Mouse (Mus musculus) hindbrain, embryonic 10.5 days (tissue): ENCODE measurements at regions not wholly inside any gene's neighbourhood (a gene's known extent, or its start where the extent isn't known, plus 50 kb on each side); places are given as distances from the start of the nearest gene placed in this dataset.
A peak's percentile ranks its signal among the peaks of the same experiment; 100 is the strongest.

ENCODE experiments used
- DNase-seq: peaks from one replicate; pipeline ENCODE4 v3.0.0-alpha.2; 2017; ENCODE audit warnings: low spot score
- H3K27ac ChIP-seq: fragments of 300-500 bp; sonication (generic); 2 replicates; pipeline ENCODE4 v1.5.1; 2016; ENCODE audit warnings: mild to moderate bottlenecking, moderate library complexity
- H3K27me3 ChIP-seq: fragments of 300-500 bp; sonication (generic); 2 replicates; pipeline ENCODE4 v1.6.1; 2016; ENCODE audit warnings: mild to moderate bottlenecking; ENCODE audit not compliant: poor library complexity, insufficient read depth, severe bottlenecking
- H3K36me3 ChIP-seq: fragments of 300-500 bp; sonication (generic); 2 replicates; pipeline ENCODE4 v1.6.1; 2016; ENCODE audit warnings: mild to moderate bottlenecking, moderate library complexity
- H3K4me1 ChIP-seq: fragments of 300-500 bp; sonication (generic); replicated peaks from 2 replicates; pipeline ENCODE4 v1.6.1; 2016; ENCODE audit warnings: mild to moderate bottlenecking
- H3K4me3 ChIP-seq: fragments of 300-500 bp; sonication (generic); 2 replicates; pipeline ENCODE4 v1.5.1; 2016; ENCODE audit warnings: mild to moderate bottlenecking, moderate library complexity
- H3K9me3 ChIP-seq: fragments of 300-500 bp; sonication (generic); 2 replicates; pipeline ENCODE4 v1.6.1; 2016; ENCODE audit warnings: mild to moderate bottlenecking, moderate library complexity
- WGBS: fragments of 180-500 bp; shearing (Covaris S2); methylation state at CpG from one replicate; pipeline ENCODE4 v1.1.7; 2016; 5-methylcytosine and 5-hydroxymethylcytosine counted together

DNA sequence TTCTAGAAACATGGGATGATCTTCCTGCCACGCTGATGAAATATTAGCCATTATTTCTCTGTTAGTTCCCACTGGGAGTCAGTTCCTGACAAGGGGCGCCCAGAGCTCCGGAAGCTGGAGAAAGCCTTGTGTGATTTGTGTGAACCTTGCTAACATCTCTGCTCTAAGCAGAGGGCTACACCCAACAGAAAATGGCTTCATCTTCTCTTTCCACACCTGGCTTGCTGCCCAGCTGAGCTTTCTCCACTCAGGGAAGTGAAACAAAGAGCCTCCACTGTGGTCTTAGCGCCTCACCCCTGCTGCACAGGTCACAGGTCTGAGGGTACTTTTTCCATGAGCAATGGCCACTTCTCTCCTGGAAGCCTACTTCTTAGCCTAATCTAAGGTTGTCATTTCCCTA is 285.2 kb downstream of the Rps24 start:
- no peak overlapping the region for H3K4me3 ChIP-seq
- peaks cover 43% of the 10 kb centered on the region for H3K4me1 ChIP-seq
- H3K27ac ChIP-seq = peak overlapping the region; percentile 88
- WGBS = 81% methylated on average over 4 of the region's 4 CpGs
- no peak for DNase-seq
- no peaks in the 10 kb centered on the region for H3K27me3 ChIP-seq
- no peaks in the 10 kb centered on the region for H3K36me3 ChIP-seq
- H3K9me3 ChIP-seq = no peaks in the 10 kb centered on the region

DNA sequence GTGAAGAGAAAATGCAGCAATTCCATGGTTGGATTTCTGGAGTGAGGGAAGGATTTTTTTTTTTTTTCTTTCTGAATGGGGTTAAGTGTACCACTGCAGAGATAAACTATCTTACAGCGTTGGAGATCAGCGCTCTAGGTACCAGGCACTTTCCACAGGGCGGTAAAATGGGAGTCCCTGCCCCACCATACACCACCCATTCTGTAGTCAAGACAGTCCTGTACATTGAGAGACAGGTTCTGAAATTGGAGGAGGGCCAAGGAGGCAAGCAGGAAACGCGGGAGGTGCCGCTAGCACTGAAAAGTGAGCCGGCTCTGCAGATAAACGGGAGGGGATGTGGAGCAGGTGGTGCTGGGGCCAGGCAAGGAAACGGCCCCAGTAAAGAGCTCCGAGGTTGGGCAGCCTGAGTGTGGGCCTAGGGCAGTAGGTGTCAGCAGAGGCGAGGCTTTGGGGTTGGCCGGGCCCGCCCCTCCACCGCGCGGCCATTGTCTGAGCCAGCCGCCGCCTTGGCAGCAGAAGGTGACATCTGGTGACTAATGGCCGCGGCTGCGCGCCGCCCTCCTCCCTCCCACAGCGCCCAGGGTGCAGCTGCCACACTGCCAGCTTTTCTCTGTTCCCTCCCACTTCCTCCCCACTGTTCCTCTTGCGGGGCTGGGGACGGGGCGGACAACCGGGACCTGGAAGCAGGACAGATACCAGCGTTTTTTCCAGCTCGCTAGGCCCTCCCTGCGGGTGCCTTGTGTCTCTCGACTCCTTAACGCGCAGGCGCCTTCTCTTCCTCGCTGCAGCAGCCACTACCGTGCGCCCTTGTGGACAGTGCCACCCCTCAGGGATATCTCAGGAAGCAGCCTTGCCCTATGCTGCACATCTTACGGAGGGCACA is 292.1 kb downstream of the Rps24 start:
- H3K27ac ChIP-seq = peak overlapping the region; percentile 96
- WGBS = 2% methylated on average over 39 of the region's 39 CpGs
- H3K4me3 ChIP-seq = peak overlapping the region; percentile 51
- H3K36me3 ChIP-seq = no peaks in the 10 kb centered on the region
- H3K27me3 ChIP-seq = peaks cover 11% of the 10 kb centered on the region; the same call in 1 of the 2 replicates
- no peaks in the 10 kb centered on the region for H3K9me3 ChIP-seq
- peak; percentile 93 for DNase-seq
- H3K4me1 ChIP-seq = peaks cover 37% of the 10 kb centered on the region

DNA sequence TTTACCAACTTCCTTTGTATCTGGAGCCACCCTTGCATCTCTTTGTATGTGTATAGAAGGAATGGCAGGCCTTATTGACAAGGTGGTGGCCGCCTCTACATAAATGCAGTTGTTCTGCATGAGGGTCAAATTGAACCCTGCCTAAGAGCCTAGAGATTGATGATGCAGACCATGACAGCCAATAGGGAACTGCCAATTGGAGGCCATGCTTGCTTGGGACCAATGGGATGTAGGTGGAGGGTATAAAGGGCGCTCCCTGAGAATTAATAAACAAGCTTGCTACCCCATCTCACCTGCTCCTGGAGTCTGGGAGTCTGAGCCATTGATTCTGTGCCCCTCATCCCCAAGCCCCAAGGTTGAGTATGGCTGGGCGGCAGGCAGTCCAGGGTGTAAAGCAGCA is 294.7 kb downstream of the Rps24 start:
- H3K27me3 ChIP-seq = peaks cover 11% of the 10 kb centered on the region; the same call in 1 of the 2 replicates
- H3K36me3 ChIP-seq = no peaks in the 10 kb centered on the region
- peaks cover 39% of the 10 kb centered on the region for H3K4me1 ChIP-seq
- no peak for DNase-seq
- H3K27ac ChIP-seq = 0 out of 2 replicates have a peak overlapping the region, but pooled peaks have one; percentile 6
- no peak overlapping the region for H3K4me3 ChIP-seq
- WGBS = 77% methylated on average over 3 of the region's 3 CpGs
- H3K9me3 ChIP-seq = no peaks in the 10 kb centered on the region

DNA sequence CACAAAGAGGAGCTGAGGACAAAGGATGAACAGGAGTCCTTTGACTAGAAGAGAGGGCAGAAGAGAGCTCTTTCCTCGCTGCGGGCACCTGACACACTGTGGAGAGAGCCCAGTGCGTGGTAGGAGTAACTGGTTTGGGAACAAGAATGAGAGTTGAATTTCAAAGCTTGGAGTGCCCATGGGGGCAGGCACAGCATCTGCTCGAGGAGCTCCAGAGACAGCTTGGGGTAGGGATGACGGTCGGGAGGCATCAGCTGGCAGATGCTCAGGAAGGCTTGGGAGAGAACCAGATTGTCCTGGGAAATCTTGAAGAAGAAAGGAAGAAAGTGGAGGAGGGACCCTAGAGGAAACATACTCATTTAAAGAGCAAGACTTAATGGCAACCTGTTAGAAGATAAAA is 297.0 kb downstream of the Rps24 start:
- peaks cover 26% of the 10 kb centered on the region for H3K4me1 ChIP-seq
- H3K36me3 ChIP-seq = no peaks in the 10 kb centered on the region
- no peaks in the 10 kb centered on the region for H3K9me3 ChIP-seq
- no peak overlapping the region for H3K4me3 ChIP-seq
- no peak for DNase-seq
- H3K27ac ChIP-seq = peak overlapping the region; percentile 65
- H3K27me3 ChIP-seq = peaks cover 5% of the 10 kb centered on the region; the same call in 1 of the 2 replicates
- WGBS = 64% methylated on average over 6 of the region's 6 CpGs

DNA sequence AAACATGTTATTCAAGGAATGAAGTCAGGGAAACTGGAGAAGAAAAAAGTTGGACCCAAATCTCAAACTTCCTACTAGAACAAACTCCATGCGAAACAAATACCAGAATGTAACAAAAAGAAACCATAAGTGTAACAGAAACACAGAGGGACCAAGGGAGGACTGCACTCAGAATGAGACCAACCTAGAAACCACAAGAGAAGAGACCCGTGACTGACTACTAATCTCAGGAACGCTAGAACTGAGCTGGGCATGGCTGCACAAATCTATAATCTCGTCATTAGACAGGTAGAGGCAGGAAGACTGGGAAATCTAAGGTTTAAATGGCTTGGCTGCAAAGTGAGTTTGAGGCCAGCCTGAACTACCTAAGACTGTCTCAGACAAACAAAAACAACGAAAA is 298.5 kb downstream of the Rps24 start:
- 87% methylated on average over 5 of the region's 5 CpGs for WGBS
- no peaks in the 10 kb centered on the region for H3K9me3 ChIP-seq

DNA sequence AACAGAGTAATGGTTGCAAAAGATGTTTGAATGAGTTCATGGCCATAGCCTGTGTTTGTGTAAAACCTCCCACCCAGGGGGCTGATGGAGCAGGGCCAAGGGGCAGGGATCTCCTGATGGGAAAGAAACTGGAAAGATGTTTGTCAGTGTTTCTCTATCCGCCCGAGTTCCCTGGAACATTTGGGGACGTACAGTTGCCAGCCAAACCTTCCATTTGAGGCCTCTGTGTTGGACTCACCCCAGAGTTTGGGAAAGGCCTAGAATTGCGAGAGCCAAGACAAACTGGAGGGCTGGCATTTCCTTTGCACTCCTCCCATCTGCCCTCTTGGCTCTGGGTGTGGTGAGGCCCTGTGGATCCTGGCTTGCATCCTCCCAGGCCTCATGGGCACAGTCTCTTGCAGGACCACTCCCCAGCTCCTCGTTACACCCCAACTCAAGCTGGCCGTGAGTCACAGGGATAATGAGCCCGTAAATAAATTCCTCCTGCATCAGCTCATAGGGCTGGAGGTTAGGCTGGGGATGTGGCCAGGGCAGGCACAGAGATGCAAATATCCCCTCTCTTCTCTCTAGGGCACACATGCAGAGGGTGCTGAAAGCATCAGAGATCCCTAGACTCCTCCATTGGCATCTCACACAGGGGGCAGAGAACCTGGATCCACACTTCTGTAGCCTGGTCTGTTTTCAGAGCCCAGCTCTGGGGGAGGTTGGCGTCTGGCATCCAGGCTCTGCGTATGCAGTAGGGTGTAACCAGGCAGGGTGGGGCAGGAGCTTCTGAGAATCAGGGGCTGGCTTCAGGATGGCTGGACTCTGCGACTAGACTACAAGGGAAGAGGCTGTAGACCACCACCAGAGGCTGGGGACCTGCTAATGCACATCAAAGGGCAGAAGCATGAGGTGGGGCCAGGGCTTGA is 306.7 kb downstream of the Rps24 start:
- H3K36me3 ChIP-seq = no peaks in the 10 kb centered on the region
- peaks cover 4% of the 10 kb centered on the region; the same call in 1 of the 2 replicates for H3K27me3 ChIP-seq
- 60% methylated on average over 10 of the region's 10 CpGs for whole genome bisulfite sequencing
- peaks cover 14% of the 10 kb centered on the region for H3K4me1 ChIP-seq
- peaks cover 6% of the 10 kb centered on the region for H3K9me3 ChIP-seq
- no peak for DNase-seq
- H3K4me3 ChIP-seq = no peak overlapping the region
- peak overlapping the region; percentile 66 for H3K27ac ChIP-seq

More for the DNA sequence above, 298.5 kb downstream of the Rps24 start:
- Histone ChIP-seq H3K27me3 (0 out of 2 replicates have a peak, but pooled peaks cover under 1% of the 10 kb centered on the region), H3K27ac (no peak overlapping the region), H3K4me3 (no peak overlapping the region), H3K36me3 (no peaks in the 10 kb centered on the region), H3K4me1 (peaks cover 10% of the 10 kb centered on the region)
- DNase-seq = no peak

DNA sequence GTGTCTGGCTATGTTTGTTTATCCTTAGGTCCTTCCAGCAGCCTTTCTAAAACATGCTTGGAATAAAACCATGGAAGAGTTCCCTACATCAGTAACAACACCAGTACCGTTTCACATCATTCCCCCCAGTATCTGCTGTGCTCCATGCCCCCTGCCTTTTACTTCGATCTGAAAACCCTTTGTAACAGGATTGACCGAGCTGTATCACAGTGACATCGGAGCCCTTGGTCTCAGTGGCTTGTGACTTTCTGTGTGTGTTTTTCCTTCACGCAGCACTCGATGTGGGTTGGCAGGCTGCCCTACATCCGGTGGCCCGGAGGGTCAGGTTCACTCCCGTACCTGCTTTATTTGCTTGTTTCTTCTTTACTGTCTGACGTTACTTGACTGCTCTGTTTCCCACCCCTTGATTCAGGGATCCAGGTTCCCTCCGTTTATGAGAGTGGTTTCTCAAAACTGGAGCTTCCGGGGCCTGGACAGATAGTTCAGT is 307.5 kb downstream of the Rps24 start:
- WGBS = 76% methylated on average over 12 of the region's 12 CpGs
- H3K27ac ChIP-seq = peak overlapping the region; percentile 66
- peaks cover 6% of the 10 kb centered on the region for H3K9me3 ChIP-seq
- DNase-seq = no peak
- no peak overlapping the region for H3K4me3 ChIP-seq
- no peaks in the 10 kb centered on the region for H3K36me3 ChIP-seq
- peaks cover 14% of the 10 kb centered on the region for H3K4me1 ChIP-seq
- H3K27me3 ChIP-seq = peaks cover 4% of the 10 kb centered on the region; the same call in 1 of the 2 replicates

DNA sequence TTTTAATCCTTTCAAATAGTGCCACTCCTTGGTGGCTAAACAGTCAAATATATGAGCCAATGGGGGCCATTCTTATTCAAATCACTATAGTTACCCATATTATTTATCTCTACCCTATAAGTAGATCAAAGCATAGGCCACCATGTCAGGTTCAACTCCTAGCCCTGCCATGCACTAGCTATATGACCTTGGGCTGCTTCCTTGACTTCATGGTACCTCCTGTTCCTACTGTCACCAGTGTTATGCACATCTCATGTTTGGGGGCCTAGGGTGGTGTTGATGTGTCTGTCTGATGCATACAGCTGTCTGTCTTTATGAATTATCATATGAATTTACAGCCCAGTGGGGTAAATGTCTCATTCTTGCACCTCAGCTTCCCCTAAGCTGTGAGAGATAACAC is 310.6 kb downstream of the Rps24 start:
- Histone ChIP-seq H3K9me3 (peaks cover 6% of the 10 kb centered on the region), H3K27ac (no peak overlapping the region), H3K36me3 (no peaks in the 10 kb centered on the region), H3K27me3 (peaks cover 4% of the 10 kb centered on the region; the same call in 1 of the 2 replicates), H3K4me1 (peaks cover 14% of the 10 kb centered on the region), H3K4me3 (no peak overlapping the region)
- no peak for DNase-seq

DNA sequence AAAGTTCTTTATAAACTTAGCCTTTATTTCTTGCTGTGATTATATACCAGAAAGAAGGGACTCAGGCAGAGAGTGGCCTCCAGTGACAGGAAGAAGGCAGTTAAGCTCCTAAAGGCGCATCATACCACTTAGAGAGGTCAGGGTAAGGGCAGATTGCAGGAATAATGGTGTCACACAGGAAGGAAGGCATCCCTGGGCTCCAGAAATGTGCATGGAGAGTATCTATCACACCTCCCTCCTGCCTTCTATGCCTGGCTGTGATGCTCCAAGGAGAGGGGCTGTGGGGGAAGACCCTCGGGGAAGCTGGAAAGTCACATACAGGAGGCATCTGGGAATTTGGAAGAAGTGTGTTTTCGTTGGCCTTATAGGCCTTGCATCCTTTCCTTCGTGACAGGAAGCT is 311.1 kb downstream of the Rps24 start:
- Histone ChIP-seq H3K27me3 (peaks cover 4% of the 10 kb centered on the region; the same call in 1 of the 2 replicates), H3K4me1 (peaks cover 14% of the 10 kb centered on the region), H3K27ac (no peak overlapping the region), H3K9me3 (peaks cover 6% of the 10 kb centered on the region), H3K36me3 (no peaks in the 10 kb centered on the region), H3K4me3 (no peak overlapping the region)
- 79% methylated on average over 4 of the region's 4 CpGs for WGBS
- DNase-seq = no peak

DNA sequence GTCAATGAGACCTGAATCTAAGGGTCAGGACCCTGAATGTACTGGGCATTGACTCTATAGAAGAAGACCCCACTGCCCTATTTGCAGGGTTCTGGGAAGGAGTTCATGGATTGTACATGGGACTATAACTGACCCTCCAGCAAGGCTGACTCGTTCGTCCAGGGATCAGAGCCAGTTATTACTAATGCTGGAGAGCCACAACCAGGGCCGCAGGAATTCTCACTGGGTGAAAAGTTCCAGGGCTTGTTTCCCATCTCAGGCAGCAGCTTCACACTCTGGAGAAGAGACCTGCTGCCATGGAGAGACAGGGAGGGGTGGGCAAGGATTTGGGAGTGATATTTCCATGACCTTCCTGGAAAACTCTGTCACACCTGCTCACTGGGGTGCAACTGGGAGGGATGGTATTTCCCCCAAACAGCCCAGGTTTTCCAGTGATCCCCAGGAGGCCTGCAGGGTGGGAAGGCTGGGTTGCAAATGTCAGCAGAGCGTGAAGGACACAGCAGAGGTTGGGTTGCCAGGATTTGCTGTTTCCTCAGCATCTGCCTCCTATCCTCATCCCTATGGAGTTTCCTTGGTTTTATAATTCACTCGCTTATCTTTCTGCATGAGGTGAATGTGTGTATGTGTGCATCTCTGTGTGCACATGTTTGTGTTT is 316.2 kb downstream of the Rps24 start:
- no peak for DNase-seq
- Histone ChIP-seq H3K4me1 (peaks cover 16% of the 10 kb centered on the region), H3K36me3 (no peaks in the 10 kb centered on the region), H3K9me3 (no peaks in the 10 kb centered on the region), H3K4me3 (no peak overlapping the region), H3K27ac (0 out of 2 replicates have a peak overlapping the region, but pooled peaks have one; percentile 29), H3K27me3 (peaks cover 16% of the 10 kb centered on the region)
- 84% methylated on average over 5 of the region's 5 CpGs for WGBS

DNA sequence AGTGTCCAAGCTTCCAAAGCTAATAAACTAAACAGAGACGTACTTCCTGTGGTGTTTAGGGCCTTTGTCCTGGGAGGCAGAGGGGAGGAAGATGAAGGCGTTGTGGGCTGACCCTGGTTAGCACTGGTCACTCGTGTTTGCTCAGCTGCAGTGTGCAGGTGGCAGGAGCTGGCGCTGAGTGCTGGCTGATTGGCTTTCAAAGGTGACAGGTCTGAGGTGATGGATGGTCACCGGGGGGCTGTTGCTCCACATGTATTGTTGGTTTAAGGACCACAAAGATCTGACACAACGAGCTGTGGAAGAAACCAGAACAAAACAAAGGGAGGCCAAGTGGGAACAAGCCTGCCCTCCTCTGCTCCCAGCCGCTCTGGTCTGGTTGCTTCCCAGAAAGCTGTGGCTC is 320.1 kb downstream of the Rps24 start:
- peaks cover 18% of the 10 kb centered on the region for H3K4me1 ChIP-seq
- WGBS = 8% methylated on average over 7 of the region's 7 CpGs
- peaks cover 27% of the 10 kb centered on the region for H3K27me3 ChIP-seq
- DNase-seq = peak; percentile 69
- H3K9me3 ChIP-seq = no peaks in the 10 kb centered on the region
- peak overlapping the region; percentile 80 for H3K27ac ChIP-seq
- no peaks in the 10 kb centered on the region for H3K36me3 ChIP-seq
- H3K4me3 ChIP-seq = no peak overlapping the region

DNA sequence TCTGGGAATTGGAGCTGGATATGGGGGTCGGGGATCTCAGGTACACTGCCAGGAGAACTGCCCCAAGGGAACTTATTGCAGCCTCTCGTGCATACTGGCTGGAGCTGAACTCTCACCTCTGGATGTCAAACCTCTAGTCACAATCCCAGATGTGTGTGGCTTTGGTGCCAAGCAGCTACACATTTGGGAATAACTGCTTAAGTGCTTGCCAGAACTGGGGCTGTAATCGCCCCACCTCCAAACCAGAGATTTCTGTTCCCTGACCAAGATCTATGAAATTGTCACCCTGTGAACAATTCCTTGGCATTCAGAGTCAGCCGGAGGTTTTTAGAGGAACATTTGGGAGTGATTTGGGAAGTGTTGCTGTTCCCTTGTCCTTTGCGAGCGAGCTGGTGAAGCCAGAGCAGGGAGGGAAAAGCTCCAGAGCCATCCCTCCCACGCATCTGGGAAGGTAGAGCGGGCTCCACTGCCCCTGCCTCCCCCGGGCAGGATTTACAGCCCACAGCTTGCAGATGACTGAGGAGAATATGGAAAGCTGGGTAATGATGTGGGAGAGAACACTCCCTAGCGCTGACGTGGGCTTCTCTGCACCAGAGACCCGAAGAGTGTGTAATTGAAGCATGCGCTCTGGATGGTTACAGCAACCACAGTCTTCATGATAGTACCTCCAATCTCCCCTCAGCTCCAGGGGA is 336.1 kb downstream of the Rps24 start:
- Histone ChIP-seq H3K27me3 (no peaks in the 10 kb centered on the region), H3K4me3 (no peak overlapping the region), H3K36me3 (no peaks in the 10 kb centered on the region), H3K27ac (peak overlapping the region; percentile 66), H3K4me1 (peaks cover 61% of the 10 kb centered on the region), H3K9me3 (no peaks in the 10 kb centered on the region)
- DNase-seq = no peak
- 78% methylated on average over 13 of the region's 13 CpGs for WGBS
